Comparison of ENCODE assay signal across 17 mouse cellular contexts in genomic region chr2:166360786-166361185, GRCm38 (mm10).
A peak's percentile ranks its signal among the peaks of the same experiment; 100 is the strongest.
DNase-seq lines count a peak whose midpoint lies in the region; ATAC-seq lines count a peak whose summit lies in the region.
"Had no signal": no experiment of that assay in that cellular context is flagged by ENCODE, and none has a peak within 500 bp of the region (broad histone marks: within the 10 kb centered on the region; RNA-seq: fewer than 3 reads in every experiment).

No protein-coding gene starts in this region.

- no peak overlapping the region for H3K4me2 ChIP-seq in heart, embryonic 13.5 days
- no peak overlapping the region for H3K4me2 ChIP-seq in neural tube, embryonic 12.5 days (replicated peaks)
- no peak overlapping the region for H3K4me2 ChIP-seq in neural tube, embryonic 15.5 days
- no peak overlapping the region for H3K4me2 ChIP-seq in forebrain, embryonic 14.5 days (ENCODE audit: low read length)
- H3K4me2 ChIP-seq in neural tube, embryonic 14.5 days (ENCODE audit: low read depth, low read length) = no peak overlapping the region
- H3K4me2 ChIP-seq: liver, embryonic 11.5 days; lung, embryonic 14.5 days had no signal

- ATAC-seq in heart, embryonic 13.5 days (ENCODE audit: extremely low read depth, insufficient number of reproducible peaks, low FRiP score, low TSS enrichment) = no peak
- ATAC-seq in neural tube, embryonic 12.5 days (ENCODE audit: low FRiP score, low read depth) = no peak
- ATAC-seq in neural tube, embryonic 15.5 days (ENCODE audit: low FRiP score) = no peak
- ATAC-seq in forebrain, embryonic 14.5 days = peak; percentile 73
- no peak for ATAC-seq in neural tube, embryonic 14.5 days (ENCODE audit: low read depth)

- no peaks in the 10 kb centered on the region for H3K27me3 ChIP-seq in heart, embryonic 13.5 days (replicated peaks)
- peaks cover 5% of the 10 kb centered on the region; the same call in 1 of the 2 replicates for H3K27me3 ChIP-seq in neural tube, embryonic 12.5 days (replicated peaks)
- no peaks in the 10 kb centered on the region for H3K27me3 ChIP-seq in neural tube, embryonic 15.5 days (replicated peaks)
- H3K27me3 ChIP-seq in forebrain, embryonic 14.5 days (replicated peaks; ENCODE audit: control insufficient read depth, insufficient read depth, low read length) = 0 out of 2 replicates have a peak, but pooled peaks cover 3% of the 10 kb centered on the region
- H3K27me3 ChIP-seq in neural tube, embryonic 14.5 days (ENCODE audit: control insufficient read depth, insufficient read depth, low read length) = no peaks in the 10 kb centered on the region

- DNase-seq in heart, adult 8-10 months (ENCODE audit: low spot score) = no peak
- DNase-seq in forebrain, embryonic 14.5 days (ENCODE audit: low spot score) = peak; percentile 91
- no peak for DNase-seq in kidney, adult 8-10 months
- DNase-seq: adrenal gland, postnatal 10 days; cerebellum, adult 9-10 months; heart, adult 11 months; heart, postnatal 10 days; left cerebral cortex, postnatal 4 days; lung, embryonic 14.5 days; spleen, adult 18-20 months; thymus, postnatal 14 days had no signal

- H3K4me1 ChIP-seq in heart, embryonic 13.5 days = peaks cover 51% of the 10 kb centered on the region
- peaks cover 19% of the 10 kb centered on the region for H3K4me1 ChIP-seq in neural tube, embryonic 12.5 days
- H3K4me1 ChIP-seq in neural tube, embryonic 15.5 days = peaks cover 26% of the 10 kb centered on the region
- peaks cover 11% of the 10 kb centered on the region for H3K4me1 ChIP-seq in forebrain, embryonic 14.5 days (ENCODE audit: control insufficient read depth, insufficient read depth, low read length)
- H3K4me1 ChIP-seq in neural tube, embryonic 14.5 days (ENCODE audit: control insufficient read depth, insufficient read depth, low read length) = peaks cover 16% of the 10 kb centered on the region

- no peaks in the 10 kb centered on the region for H3K36me3 ChIP-seq in heart, embryonic 13.5 days
- H3K36me3 ChIP-seq in neural tube, embryonic 12.5 days = no peaks in the 10 kb centered on the region
- H3K36me3 ChIP-seq in neural tube, embryonic 15.5 days = no peaks in the 10 kb centered on the region
- no peaks in the 10 kb centered on the region for H3K36me3 ChIP-seq in forebrain, embryonic 14.5 days (ENCODE audit: control insufficient read depth, insufficient read depth, low read length)
- H3K36me3 ChIP-seq in neural tube, embryonic 14.5 days (ENCODE audit: control insufficient read depth, insufficient read depth, low read length) = no peaks in the 10 kb centered on the region

- peak overlapping the region; percentile 69 for H3K27ac ChIP-seq in heart, embryonic 13.5 days (replicated peaks)
- H3K27ac ChIP-seq in neural tube, embryonic 12.5 days = peak overlapping the region; percentile 33; the same call in 1 of the 2 replicates
- H3K27ac ChIP-seq in neural tube, embryonic 15.5 days (replicated peaks) = no peak overlapping the region
- H3K27ac ChIP-seq in forebrain, embryonic 14.5 days (ENCODE audit: low read depth, low read length) = peak overlapping the region; percentile 65; the same call in 1 of the 2 replicates
- peak overlapping the region; percentile 69; the same call in 1 of the 2 replicates for H3K27ac ChIP-seq in neural tube, embryonic 14.5 days (ENCODE audit: low read depth, low read length)
- H3K27ac ChIP-seq: macrophage had no signal

- H3K9me3 ChIP-seq in heart, embryonic 13.5 days = no peaks in the 10 kb centered on the region; the same call in 1 of the 2 replicates
- H3K9me3 ChIP-seq in neural tube, embryonic 12.5 days = no peaks in the 10 kb centered on the region
- H3K9me3 ChIP-seq in neural tube, embryonic 15.5 days (replicated peaks) = no peaks in the 10 kb centered on the region
- H3K9me3 ChIP-seq in forebrain, embryonic 14.5 days (replicated peaks; ENCODE audit: control insufficient read depth, low read length) = no peaks in the 10 kb centered on the region
- no peaks in the 10 kb centered on the region for H3K9me3 ChIP-seq in neural tube, embryonic 14.5 days (ENCODE audit: control insufficient read depth, low read length)

- 61% methylated on average over 3 of the region's 3 CpGs for WGBS in heart, embryonic 13.5 days
- 64% methylated on average over 3 of the region's 3 CpGs for WGBS in neural tube, embryonic 12.5 days
- 39% methylated on average over 3 of the region's 3 CpGs for WGBS in neural tube, embryonic 15.5 days
- 42% methylated on average over 3 of the region's 3 CpGs for WGBS in forebrain, embryonic 14.5 days
- WGBS in neural tube, embryonic 14.5 days = 44% methylated on average over 3 of the region's 3 CpGs

- no peak overlapping the region for H3K9ac ChIP-seq in heart, embryonic 13.5 days
- H3K9ac ChIP-seq in neural tube, embryonic 12.5 days = no peak overlapping the region
- no peak overlapping the region for H3K9ac ChIP-seq in neural tube, embryonic 15.5 days (replicated peaks)
- no peak overlapping the region for H3K9ac ChIP-seq in forebrain, embryonic 14.5 days (ENCODE audit: low read length)
- H3K9ac ChIP-seq in neural tube, embryonic 14.5 days (replicated peaks; ENCODE audit: low read depth, low read length) = no peak overlapping the region
- H3K9ac ChIP-seq: lung, embryonic 14.5 days had no signal

- no peak overlapping the region for H3K4me3 ChIP-seq in heart, embryonic 13.5 days
- H3K4me3 ChIP-seq in neural tube, embryonic 12.5 days = no peak overlapping the region
- H3K4me3 ChIP-seq in neural tube, embryonic 15.5 days (replicated peaks) = no peak overlapping the region
- no peak overlapping the region for H3K4me3 ChIP-seq in forebrain, embryonic 14.5 days (ENCODE audit: low read depth, low read length)
- H3K4me3 ChIP-seq in neural tube, embryonic 14.5 days (ENCODE audit: low read depth, low read length) = no peak overlapping the region
